Mouse (Mus musculus): Measurements from ENCODE around the gene Rbm15b.

Rbm15b gene

DNA sequence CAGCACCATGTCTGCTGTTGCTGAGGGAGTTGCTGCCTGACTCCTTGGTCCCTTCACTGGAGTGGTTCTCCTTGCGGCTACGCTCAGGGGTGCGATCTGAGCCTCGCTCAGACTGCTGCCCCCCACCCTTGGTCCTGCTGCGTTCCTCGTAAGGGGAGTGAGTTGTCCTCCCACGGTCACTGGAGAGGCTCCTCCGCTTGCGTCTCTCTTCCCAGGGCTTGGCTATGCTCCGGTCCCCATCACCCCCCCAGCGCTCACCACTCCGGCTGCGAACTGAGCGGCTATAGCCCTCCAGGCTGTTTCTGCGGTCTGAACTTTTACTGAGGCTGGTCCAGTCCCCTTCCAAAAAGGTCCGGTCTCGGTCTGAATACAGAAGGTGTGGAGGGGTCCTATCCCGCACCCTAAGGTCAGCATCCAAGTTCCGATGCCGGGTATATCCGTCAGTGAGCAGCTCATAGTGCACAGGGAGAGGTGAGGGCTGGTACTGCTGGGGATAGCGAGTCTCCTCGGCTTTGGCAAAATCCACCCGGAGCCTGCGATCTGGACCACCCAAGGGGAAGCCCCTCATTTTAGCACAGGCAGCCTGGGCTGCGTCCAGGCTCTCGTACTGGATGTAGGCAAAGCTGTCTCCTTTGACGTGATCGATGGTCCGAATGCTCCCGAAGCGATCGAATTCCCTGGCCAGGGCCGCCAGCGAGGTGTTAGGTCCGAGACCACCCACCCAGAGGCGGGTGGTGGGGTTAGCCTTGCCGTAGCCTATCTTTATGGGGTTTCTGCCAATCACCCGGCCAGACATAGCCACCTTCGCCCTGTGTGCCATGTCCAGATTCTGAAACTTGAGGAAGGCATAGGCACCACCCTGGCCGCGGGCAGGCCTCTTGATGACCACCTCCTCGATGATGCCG is 2.0 kb downstream of the Rbm15b start:
- in situ Hi-C loops (cut with MboI, MseI) = loop anchor here (10.0 kb wide), 1 partner anchor 60 kb away; the partner anchor contains the start of gene Dcaf1

- in situ Hi-C loops (cut with MboI, MseI) = loop anchor here (10.0 kb wide), 1 partner anchor 60 kb away; the partner anchor contains the start of gene Dcaf1
Observed at GRCm38 (mm10) chr9:106884306-106884705, 2.9 kb downstream of the Rbm15b start.

DNA sequence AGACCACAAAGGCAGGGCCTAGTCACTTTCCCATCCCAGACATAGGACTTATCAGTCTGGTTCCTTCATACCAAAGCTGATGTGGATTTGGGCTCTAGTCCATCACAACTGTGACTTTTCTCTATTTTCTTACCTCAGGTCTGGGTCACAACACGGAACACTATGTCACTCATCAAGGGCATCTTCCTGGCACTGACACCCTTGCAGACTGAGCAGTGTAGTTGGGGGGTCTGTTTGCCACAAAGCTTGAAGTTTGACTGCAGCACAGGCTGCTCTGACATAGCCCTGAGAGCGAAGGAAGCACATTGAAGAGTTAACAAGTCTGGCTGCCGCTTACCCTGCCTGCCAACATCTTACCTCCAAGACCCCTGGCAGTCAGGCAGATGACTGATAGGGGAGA is 4.1 kb downstream of the Rbm15b start:
- in situ Hi-C loops (cut with MboI, MseI) = loop anchor here (10.0 kb wide), 1 partner anchor 58 kb away; the partner anchor contains the start of gene Dcaf1

GRCm38 (mm10) chr9:106882176-106882575 is 5.1 kb downstream of the Rbm15b start:
- in situ Hi-C loops (cut with MboI, MseI) = loop anchor here (10.0 kb wide), 1 partner anchor 57 kb away; the partner anchor contains the start of gene Dcaf1

- in situ Hi-C loops (cut with MboI, MseI) = loop anchor here (10.0 kb wide), 1 partner anchor 56 kb away; the partner anchor contains the start of gene Dcaf1
Observed at GRCm38 (mm10) chr9:106881071-106881755, 6.0 kb downstream of the Rbm15b start.

GRCm38 (mm10) chr9:106879471-106879870 is 7.8 kb downstream of the Rbm15b start:
- in situ Hi-C loops (cut with MboI, MseI) = no loop called here

DNA sequence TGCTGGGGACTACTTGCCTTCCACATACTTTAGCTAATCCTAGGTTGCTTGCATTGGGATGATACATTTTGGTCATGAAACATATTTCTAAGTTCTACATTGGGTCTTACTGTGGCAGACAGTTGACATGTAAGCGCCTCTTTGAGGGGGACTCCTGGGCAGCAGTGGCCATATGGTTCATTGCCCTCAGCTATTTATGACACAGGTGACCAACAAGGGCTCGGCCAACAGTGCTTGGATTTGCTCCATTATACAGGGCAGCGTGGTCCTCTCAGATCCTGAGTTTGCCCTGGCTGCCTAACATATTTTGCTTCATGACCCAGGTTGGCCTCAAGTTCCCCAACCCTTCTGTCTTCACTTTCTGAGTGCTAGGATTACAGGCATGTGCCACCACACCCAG is 10.6 kb downstream of the Rbm15b start:
- in situ Hi-C loops (cut with MboI, MseI) = no loop called here

DNA sequence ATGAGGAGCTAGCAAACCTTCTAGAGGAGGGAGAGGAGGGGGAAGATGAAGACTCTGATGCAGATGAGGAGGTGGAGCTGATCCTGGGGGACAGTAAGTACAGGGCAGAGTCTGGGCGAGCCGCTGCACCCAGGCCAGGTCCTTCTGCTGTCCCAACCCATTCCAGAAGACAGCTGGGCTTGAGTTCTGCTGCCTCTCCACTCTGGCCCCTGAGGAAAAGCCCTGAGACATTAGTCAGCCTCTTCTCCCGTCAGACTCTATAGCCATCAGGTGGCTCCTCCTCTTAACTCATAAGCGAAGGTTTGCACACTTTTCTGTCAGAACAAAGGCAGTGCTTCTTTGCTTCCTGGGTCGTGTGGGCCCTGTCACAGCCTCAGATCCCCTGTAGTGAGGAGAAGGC is 13.0 kb downstream of the Rbm15b start:
- in situ Hi-C loops (cut with MboI, MseI) = loop anchor here (25.0 kb wide), 1 partner anchor 1488 kb away; no protein-coding TSS in a partner anchor

- in situ Hi-C loops (cut with MboI, MseI) = loop anchor here (25.0 kb wide), 1 partner anchor 1504 kb away; no protein-coding TSS in a partner anchor
Observed at GRCm38 (mm10) chr9:106858036-106858435, 29.2 kb downstream of the Rbm15b start.

DNA sequence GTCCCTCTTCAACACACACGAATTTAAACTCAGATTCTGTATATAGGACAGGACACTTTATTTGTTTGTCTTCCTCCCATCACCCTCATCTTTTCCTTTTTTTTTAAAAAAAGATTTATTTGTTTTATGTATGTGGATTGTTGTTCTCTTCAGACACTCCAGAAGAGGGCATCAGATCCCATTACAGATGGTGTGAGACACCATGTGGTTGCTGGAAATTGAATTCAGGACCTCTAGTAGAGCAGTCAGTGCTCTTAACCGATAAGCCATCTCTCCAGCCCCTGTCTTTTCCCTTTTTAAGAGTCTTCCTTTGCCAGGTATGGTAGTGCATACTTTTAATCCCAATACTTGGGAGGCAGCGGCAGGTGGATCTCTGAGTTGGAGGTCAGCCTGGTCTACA is 30.6 kb downstream of the Rbm15b start:
- in situ Hi-C loops (cut with MboI, MseI) = loop anchor here (25.0 kb wide), 1 partner anchor 1506 kb away; no protein-coding TSS in a partner anchor

GRCm38 (mm10) chr9:106842800-106843199 is 44.4 kb downstream of the Rbm15b start:
- in situ Hi-C loops (cut with MboI, MseI) = loop anchor here (25.0 kb wide), 1 partner anchor 920 kb away; the partner anchor contains the start of gene Rbm5

GRCm38 (mm10) chr9:106840569-106840968 is 46.7 kb downstream of the Rbm15b start:
- in situ Hi-C loops (cut with MboI, MseI) = loop anchor here (25.0 kb wide), 1 partner anchor 922 kb away; the partner anchor contains the start of gene Rbm5
